Mouse (Mus musculus) G1E (cell line): ENCODE data around the gene Msgn1.

Experiments used
- CTCF ChIP-seq: IDR thresholded peaks from 2 replicates; pipeline ENCODE4 v1.5.1; 2012; ENCODE audit warnings: low read depth, low read length, inconsistent platforms, mixed read lengths
- GATA1 ChIP-seq: IDR thresholded peaks from 2 replicates; pipeline ENCODE4 v1.6.1; 2012; ENCODE audit warnings: borderline replicate concordance, low read length, inconsistent platforms, mixed read lengths
- POLR2AphosphoS5 ChIP-seq: IDR thresholded peaks from 2 replicates; pipeline ENCODE4 v1.6.1; 2012; ENCODE audit warnings: low read depth, low read length, inconsistent platforms; ENCODE audit not compliant: insufficient replicate concordance
- TAL1 ChIP-seq: conservative IDR thresholded peaks from 2 replicates; pipeline ENCODE4 v1.6.1; 2012; ENCODE audit warnings: low read depth, low read length, inconsistent platforms, mixed read lengths

- no peak for TF ChIP-seq CTCF
- no peak for TF ChIP-seq TAL1
- TF ChIP-seq POLR2AphosphoS5, result no peak
- no peak for TF ChIP-seq GATA1
Measured at GRCm38 (mm10) chr12:11217726-11218250, 9.0 kb upstream of the Msgn1 start.
